Mouse (Mus musculus) kidney, embryonic 15.5 days (tissue): ENCODE results near the gene Ap2a2. TPM values are rescaled to one million over a fixed set of nuclear protein-coding genes. Genes with fewer than 3 reads are reported as not detected.
"Not testable (repeated sequence)": the region's sequence is repeated elsewhere in the genome, so short reads cannot be mapped to it uniquely, and the experiment has no call there.

Experiments used
- ATAC-seq: fragments of 200-750 bp; cut with Nextera tagmentation; replicated peaks from 2 replicates; pipeline ENCODE4 v1.8.0; 2017; ENCODE audit warnings: moderate TSS enrichment; ENCODE audit not compliant: low FRiP score
- H3K27ac ChIP-seq: fragments of 300-500 bp; sonication (generic); 2 replicates; pipeline ENCODE4 v1.5.1; 2015; ENCODE audit warnings: mild to moderate bottlenecking, inconsistent platforms
- H3K27me3 ChIP-seq: fragments of 300-500 bp; sonication (generic); 2 replicates; pipeline ENCODE4 v1.6.1; 2015; ENCODE audit warnings: inconsistent platforms
- H3K36me3 ChIP-seq: fragments of 300-500 bp; sonication (generic); 2 replicates; pipeline ENCODE4 v1.6.1; 2015; ENCODE audit warnings: inconsistent platforms
- H3K4me1 ChIP-seq: fragments of 300-500 bp; sonication (generic); 2 replicates; pipeline ENCODE4 v1.6.1; 2015; ENCODE audit warnings: inconsistent platforms
- H3K4me2 ChIP-seq: fragments of 300-500 bp; sonication (generic); 2 replicates; pipeline ENCODE4 v1.6.1; 2015; ENCODE audit warnings: moderate library complexity, mild to moderate bottlenecking, inconsistent platforms
- H3K4me3 ChIP-seq: fragments of 300-500 bp; sonication (generic); replicated peaks from 2 replicates; pipeline ENCODE4 v1.5.1; 2015; ENCODE audit warnings: mild to moderate bottlenecking, inconsistent platforms
- H3K9ac ChIP-seq: fragments of 300-500 bp; sonication (generic); 2 replicates; pipeline ENCODE4 v1.6.1; 2015; ENCODE audit warnings: mild to moderate bottlenecking, inconsistent platforms
- H3K9me3 ChIP-seq: fragments of 300-500 bp; sonication (generic); replicated peaks from 2 replicates; pipeline ENCODE4 v1.6.1; 2016; ENCODE audit warnings: inconsistent platforms
- WGBS: fragments of 180-500 bp; shearing (Covaris S2); methylation state at CpG from one replicate; pipeline ENCODE4 v1.1.7; 2015; ENCODE audit warnings: mixed read lengths; 5-methylcytosine and 5-hydroxymethylcytosine counted together
- polyA plus RNA-seq: library from polyadenylated mRNA; unstranded; fragments of >200 nt; fragmentation: Nextera tagmentation; extraction: Ambion mirVana; gene quantifications from 2 replicates; pipeline ENCODE4 v1.2.1, GENCODE M21; 2015

Ap2a2 gene
- polyA plus RNA-seq, 1 experiment from 2014 or later, result 87.8 TPM

GRCm38 (mm10) chr7:141609719-141610514, 47.9 kb downstream of the Ap2a2 start:
- H3K4me3 ChIP-seq, result no peak overlapping the region
- no peaks in the 10 kb centered on the region for H3K27me3 ChIP-seq
- peaks cover 29% of the 10 kb centered on the region for H3K4me1 ChIP-seq
- H3K36me3 ChIP-seq, result peaks cover 84% of the 10 kb centered on the region
- no peaks in the 10 kb centered on the region for H3K9me3 ChIP-seq
- no peak for ATAC-seq
- 81% methylated on average over 11 of the region's 11 CpGs for WGBS
- no peak overlapping the region for H3K4me2 ChIP-seq
- H3K9ac ChIP-seq, result no peak overlapping the region
- no peak overlapping the region for H3K27ac ChIP-seq

GRCm38 (mm10) chr7:141611711-141612370, 49.9 kb downstream of the Ap2a2 start:
- H3K4me1 ChIP-seq, result peaks cover 31% of the 10 kb centered on the region
- peaks cover 88% of the 10 kb centered on the region for H3K36me3 ChIP-seq
- H3K4me3 ChIP-seq, result no peak overlapping the region
- H3K9ac ChIP-seq, result no peak overlapping the region
- WGBS, result 54% methylated on average over 8 of the region's 8 CpGs
- no peak for ATAC-seq
- H3K9me3 ChIP-seq, result no peaks in the 10 kb centered on the region
- H3K27ac ChIP-seq, result peak overlapping the region; percentile 75
- H3K27me3 ChIP-seq, result no peaks in the 10 kb centered on the region
- no peak overlapping the region for H3K4me2 ChIP-seq

GRCm38 (mm10) chr7:141612371-141612760, 50.4 kb downstream of the Ap2a2 start:
- Histone ChIP-seq H3K27me3 (no peaks in the 10 kb centered on the region), H3K36me3 (peaks cover 88% of the 10 kb centered on the region), H3K4me3 (no peak overlapping the region), H3K27ac (peak overlapping the region; percentile 75), H3K4me1 (peaks cover 31% of the 10 kb centered on the region), H3K9me3 (no peaks in the 10 kb centered on the region), H3K4me2 (no peak overlapping the region), H3K9ac (no peak overlapping the region)
- 77% methylated on average over 18 of the region's 18 CpGs for WGBS
- no peak for ATAC-seq

DNA sequence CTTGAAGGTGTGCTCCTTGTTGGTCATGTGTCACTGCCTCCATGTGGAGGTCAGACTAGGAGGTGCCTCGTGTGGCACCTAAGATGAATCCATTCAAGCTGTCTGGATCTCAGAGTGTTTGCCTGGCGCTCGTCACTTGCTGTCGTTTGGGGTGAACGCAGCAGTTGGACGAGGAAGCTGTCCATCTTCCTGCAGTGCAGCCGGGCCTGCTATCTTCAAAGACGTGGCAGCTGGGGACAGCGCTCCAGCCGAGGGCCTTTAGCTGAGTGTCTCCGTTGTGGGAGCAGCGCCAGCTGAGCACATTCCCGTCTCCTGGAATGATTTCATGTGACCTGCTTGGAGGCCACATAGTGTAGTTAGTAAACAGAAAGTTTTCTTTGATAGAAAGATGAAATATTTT, 50.8 kb downstream of the Ap2a2 start:
- Histone ChIP-seq H3K4me1 (peaks cover 31% of the 10 kb centered on the region), H3K9ac (no peak overlapping the region), H3K4me3 (no peak overlapping the region), H3K4me2 (no peak overlapping the region), H3K27me3 (no peaks in the 10 kb centered on the region), H3K9me3 (no peaks in the 10 kb centered on the region), H3K36me3 (peaks cover 90% of the 10 kb centered on the region), H3K27ac (peak overlapping the region; percentile 75; the same call in 1 of the 2 replicates)
- 51% methylated on average over 13 of the region's 13 CpGs for WGBS
- ATAC-seq, result no peak

GRCm38 (mm10) chr7:141614329-141614832, 52.4 kb downstream of the Ap2a2 start:
- Histone ChIP-seq H3K4me1 (peaks cover 31% of the 10 kb centered on the region), H3K27ac (peak overlapping the region; percentile 77), H3K4me2 (no peak overlapping the region), H3K9ac (no peak overlapping the region), H3K9me3 (no peaks in the 10 kb centered on the region), H3K36me3 (peaks cover 97% of the 10 kb centered on the region), H3K4me3 (no peak overlapping the region), H3K27me3 (no peaks in the 10 kb centered on the region)
- WGBS, result 67% methylated on average over 5 of the region's 5 CpGs
- peak; percentile 61 for ATAC-seq

- Histone ChIP-seq H3K4me1 (0 out of 2 replicates have a peak, but pooled peaks cover 3% of the 10 kb centered on the region), H3K9me3 (no peaks in the 10 kb centered on the region), H3K4me3 (no peak overlapping the region), H3K9ac (no peak overlapping the region), H3K27me3 (no peaks in the 10 kb centered on the region), H3K36me3 (peaks cover 92% of the 10 kb centered on the region), H3K27ac (no peak overlapping the region), H3K4me2 (no peak overlapping the region)
- no peak for ATAC-seq
- 74% methylated on average over 2 of the region's 2 CpGs for WGBS
Measured at GRCm38 (mm10) chr7:141624214-141624613, 62.2 kb downstream of the Ap2a2 start.

DNA sequence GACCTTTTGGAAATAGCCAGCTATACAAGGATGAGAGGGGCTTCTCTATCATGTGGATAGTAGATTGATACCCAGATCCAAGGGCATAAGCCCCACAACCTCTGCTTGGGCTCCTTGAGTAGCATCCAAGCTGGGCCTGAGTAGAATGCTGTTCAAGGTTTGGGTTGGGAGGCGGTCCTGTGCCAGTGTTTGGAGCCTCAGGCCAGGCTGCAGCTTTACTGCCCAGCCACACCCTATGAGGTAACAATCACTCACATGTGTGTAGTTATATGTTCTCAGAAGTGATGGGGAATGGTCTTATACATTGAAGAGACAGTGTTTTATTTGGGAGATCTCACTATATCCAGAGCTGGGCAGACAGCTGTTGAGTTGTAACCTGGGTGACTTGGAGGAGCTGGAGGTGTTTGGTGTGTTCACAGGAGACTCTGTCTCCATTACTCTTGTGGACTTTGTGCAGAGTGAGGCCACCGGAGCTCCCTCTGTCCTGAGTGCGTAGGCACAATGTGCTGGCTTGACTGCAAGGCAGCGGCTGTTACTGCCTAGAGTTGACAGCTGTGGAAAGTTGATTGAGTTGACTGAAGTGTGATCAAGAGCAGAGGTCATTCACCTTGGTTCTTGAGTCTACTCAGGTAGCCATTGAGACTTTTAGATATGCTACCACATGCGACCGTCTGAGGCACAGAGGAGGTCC, 63.3 kb downstream of the Ap2a2 start:
- Histone ChIP-seq H3K4me3 (no peak overlapping the region), H3K27me3 (no peaks in the 10 kb centered on the region), H3K36me3 (peaks cover 94% of the 10 kb centered on the region), H3K9me3 (no peaks in the 10 kb centered on the region), H3K9ac (no peak overlapping the region), H3K4me1 (0 out of 2 replicates have a peak, but pooled peaks cover 3% of the 10 kb centered on the region), H3K4me2 (no peak overlapping the region), H3K27ac (no peak overlapping the region)
- no peak for ATAC-seq
- 85% methylated on average over 6 of the region's 6 CpGs for WGBS

- Histone ChIP-seq H3K4me3 (no peak overlapping the region), H3K36me3 (peaks cover 94% of the 10 kb centered on the region), H3K27me3 (no peaks in the 10 kb centered on the region), H3K9ac (no peak overlapping the region), H3K27ac (no peak overlapping the region), H3K4me2 (no peak overlapping the region), H3K9me3 (no peaks in the 10 kb centered on the region), H3K4me1 (0 out of 2 replicates have a peak, but pooled peaks cover 3% of the 10 kb centered on the region)
- 84% methylated on average over 2 of the region's 2 CpGs for WGBS
- ATAC-seq, result no peak
Measured at GRCm38 (mm10) chr7:141628018-141628417, 66.0 kb downstream of the Ap2a2 start.

GRCm38 (mm10) chr7:141629241-141629640, 67.3 kb downstream of the Ap2a2 start:
- peaks cover 96% of the 10 kb centered on the region for H3K36me3 ChIP-seq
- H3K27ac ChIP-seq, result no peak overlapping the region
- no peaks in the 10 kb centered on the region for H3K9me3 ChIP-seq
- no peaks in the 10 kb centered on the region for H3K27me3 ChIP-seq
- no peak overlapping the region for H3K4me2 ChIP-seq
- ATAC-seq, result no peak
- no peak overlapping the region for H3K9ac ChIP-seq
- no peaks in the 10 kb centered on the region for H3K4me1 ChIP-seq
- no peak overlapping the region for H3K4me3 ChIP-seq
- WGBS, result 93% methylated on average over 3 of the region's 3 CpGs

DNA sequence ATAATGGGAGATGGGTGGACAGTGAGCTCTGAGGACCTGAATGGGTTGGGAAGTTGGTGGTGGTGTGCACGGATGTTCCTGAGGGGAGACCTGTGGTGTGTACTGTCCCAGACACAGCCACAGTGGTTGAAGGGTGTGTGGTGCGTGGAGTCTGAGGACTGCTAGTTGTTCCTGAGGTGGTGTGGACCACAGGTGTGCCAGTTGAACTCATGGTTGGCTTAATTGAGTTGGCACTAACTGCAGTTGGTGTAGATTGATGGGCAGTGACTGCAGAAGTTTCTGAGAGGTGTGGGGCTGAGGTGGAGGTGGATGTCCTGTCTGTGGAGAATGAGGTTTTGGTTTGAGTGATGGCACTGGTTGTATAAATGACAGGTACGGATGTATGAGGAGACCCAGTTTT, 76.1 kb downstream of the Ap2a2 start:
- 95% methylated on average over 3 of the region's 3 CpGs for WGBS
- ATAC-seq, result peak; percentile 46

DNA sequence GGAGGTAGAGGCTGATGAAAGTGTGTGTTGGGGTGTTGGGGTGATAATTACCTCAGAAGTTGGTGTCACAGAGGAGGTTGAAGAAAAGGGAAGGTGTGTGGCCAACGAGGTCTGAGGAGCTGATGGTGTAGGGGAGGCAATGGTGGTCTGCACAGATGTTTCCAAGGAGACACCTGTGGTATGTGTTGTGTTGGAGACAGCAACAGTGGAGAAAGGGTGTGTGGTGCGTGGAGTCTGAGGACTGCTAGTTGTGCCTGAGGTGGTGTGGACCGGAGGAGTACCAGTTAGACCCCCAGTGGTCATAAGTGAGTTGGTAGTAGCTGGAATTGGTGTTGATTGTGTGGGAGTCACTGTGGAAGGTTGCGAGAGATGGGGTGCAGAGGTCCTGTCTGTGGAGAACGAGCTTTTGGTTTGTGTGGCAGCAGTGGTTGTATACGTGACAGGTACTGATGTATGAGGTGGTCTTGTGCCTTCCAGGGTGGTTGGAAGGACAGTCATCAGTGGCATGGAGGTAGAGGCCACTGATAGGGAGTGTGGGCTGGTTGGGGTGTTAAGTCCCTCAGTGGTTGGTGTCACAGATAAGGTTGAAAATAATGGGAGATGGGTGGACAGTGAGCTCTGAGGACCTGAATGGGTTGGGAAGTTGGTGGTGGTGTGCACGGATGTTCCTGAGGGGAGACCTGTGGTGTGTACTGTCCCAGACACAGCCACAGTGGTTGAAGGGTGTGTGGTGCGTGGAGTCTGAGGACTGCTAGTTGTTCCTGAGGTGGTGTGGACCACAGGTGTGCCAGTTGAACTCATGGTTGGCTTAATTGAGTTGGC, 76.8 kb downstream of the Ap2a2 start:
- WGBS, result 89% methylated on average over 6 of the region's 8 CpGs
- not testable (repeated sequence) for H3K4me1 ChIP-seq, H3K4me2 ChIP-seq, H3K4me3 ChIP-seq, H3K9me3 ChIP-seq, H3K27me3 ChIP-seq, H3K27ac ChIP-seq, H3K9ac ChIP-seq
- ATAC-seq, result peak; percentile 68
- peaks cover 12% of the 10 kb centered on the region for H3K36me3 ChIP-seq

More for the DNA sequence above, 76.1 kb downstream of the Ap2a2 start:
- not testable (repeated sequence) for H3K9ac ChIP-seq, H3K4me2 ChIP-seq, H3K4me3 ChIP-seq, H3K4me1 ChIP-seq, H3K27ac ChIP-seq, H3K27me3 ChIP-seq, H3K9me3 ChIP-seq
- peaks cover 18% of the 10 kb centered on the region for H3K36me3 ChIP-seq
